Mouse (Mus musculus) natural killer cell, adult 2 months (primary cell): ENCODE measurements around the gene Hsd17b1.

Experiments used
- DNase-seq, 2 experiments: peaks; one replicate each; pipeline ENCODE4 v3.0.0; 2022; ENCODE audit warnings: low spot score in 2 of 2

Gene Hsd17b1

GRCm38 (mm10) chr11:101127075-101127474 is 48.9 kb downstream of the Hsd17b1 start:
- DNase-seq = peak in 1 of 2 experiments; percentile 36

- no peak for DNase-seq
Measured at GRCm38 (mm10) chr11:101128996-101129577, 50.9 kb downstream of the Hsd17b1 start.
